ENCODE assay signal across 23 mouse cellular contexts in genomic region chr4:152720528-152720927, GRCm38 (mm10).
"Had no signal": no experiment of that assay in that cellular context is flagged by ENCODE, and none has a peak within 500 bp of the region (broad histone marks: within the 10 kb centered on the region; RNA-seq: fewer than 3 reads in every experiment).

No protein-coding gene starts in this region.

- H3K27ac ChIP-seq: heart, embryonic 10.5 days; hindbrain, embryonic 10.5 days; hindbrain, embryonic 12.5 days; hindbrain, embryonic 14.5 days; intestine, embryonic 15.5 days; layer of hippocampus, adult 2 months; left cerebral cortex, adult 2 months; limb, embryonic 10.5 days; limb, embryonic 12.5 days had no signal

- H3K27me3 ChIP-seq: hindbrain, embryonic 12.5 days; intestine, embryonic 15.5 days had no signal

- H3K4me2 ChIP-seq: heart, embryonic 12.5 days; hindbrain, embryonic 12.5 days; hindbrain, embryonic 14.5 days; intestine, embryonic 15.5 days; limb, embryonic 12.5 days had no signal

- ATAC-seq: inflammation-experienced regulatory T-cells, adult 6 months; intestine, embryonic 15.5 days; intestine, postnatal 0 days had no signal

- H3K36me3 ChIP-seq: heart, embryonic 10.5 days; heart, embryonic 12.5 days; hindbrain, embryonic 10.5 days; hindbrain, embryonic 12.5 days; intestine, embryonic 15.5 days; limb, embryonic 10.5 days; limb, embryonic 12.5 days had no signal

- DNase-seq: gastrocnemius, postnatal 10 days; gastrocnemius, postnatal 25 days; heart, adult 18-20 months; heart, postnatal 10 days; heart, postnatal 4 days; kidney, adult 18-20 months; kidney, adult 8-10 months; kidney, postnatal 10 days; kidney, postnatal 25 days; kidney, postnatal 4 days; liver had no signal

- H3K4me1 ChIP-seq: heart, embryonic 10.5 days; heart, embryonic 12.5 days; intestine, embryonic 15.5 days had no signal

- H3K4me3 ChIP-seq: heart, embryonic 10.5 days; heart, embryonic 12.5 days; hindbrain, embryonic 10.5 days; hindbrain, embryonic 12.5 days; intestine, embryonic 15.5 days; layer of hippocampus, adult 2 months; left cerebral cortex, adult 2 months; limb, embryonic 10.5 days; limb, embryonic 12.5 days had no signal

- H3K9ac ChIP-seq: heart, embryonic 12.5 days; hindbrain, embryonic 12.5 days; hindbrain, embryonic 14.5 days; intestine, embryonic 15.5 days; limb, embryonic 12.5 days had no signal

- H3K9me3 ChIP-seq: heart, embryonic 10.5 days; hindbrain, embryonic 10.5 days; hindbrain, embryonic 12.5 days; intestine, embryonic 15.5 days; limb, embryonic 10.5 days; limb, embryonic 12.5 days had no signal
